Mouse (Mus musculus) cerebellum, adult 11 months (tissue): ENCODE data around the gene Myo18b.

Experiments
- DNase-seq: peaks from one replicate; pipeline ENCODE4 v3.0.0; 2022

The Myo18b gene

GRCm38 (mm10) chr5:112744571-112744970 is 151.6 kb downstream of the Myo18b start:
- peak; percentile 26 for DNase-seq

GRCm38 (mm10) chr5:112743121-112743520 is 153.0 kb downstream of the Myo18b start:
- DNase-seq: no peak

- DNase-seq: peak; percentile 50
Measured at GRCm38 (mm10) chr5:112740651-112741050, 155.5 kb downstream of the Myo18b start.

GRCm38 (mm10) chr5:112735040-112735439 is 161.1 kb downstream of the Myo18b start:
- no peak for DNase-seq

- peak; percentile 41 for DNase-seq
Measured at GRCm38 (mm10) chr5:112730604-112731003, 165.6 kb downstream of the Myo18b start.

- no peak for DNase-seq
Measured at GRCm38 (mm10) chr5:112728432-112728831, 167.7 kb downstream of the Myo18b start.

GRCm38 (mm10) chr5:112718655-112719306 is 177.4 kb downstream of the Myo18b start:
- DNase-seq: no peak

DNA sequence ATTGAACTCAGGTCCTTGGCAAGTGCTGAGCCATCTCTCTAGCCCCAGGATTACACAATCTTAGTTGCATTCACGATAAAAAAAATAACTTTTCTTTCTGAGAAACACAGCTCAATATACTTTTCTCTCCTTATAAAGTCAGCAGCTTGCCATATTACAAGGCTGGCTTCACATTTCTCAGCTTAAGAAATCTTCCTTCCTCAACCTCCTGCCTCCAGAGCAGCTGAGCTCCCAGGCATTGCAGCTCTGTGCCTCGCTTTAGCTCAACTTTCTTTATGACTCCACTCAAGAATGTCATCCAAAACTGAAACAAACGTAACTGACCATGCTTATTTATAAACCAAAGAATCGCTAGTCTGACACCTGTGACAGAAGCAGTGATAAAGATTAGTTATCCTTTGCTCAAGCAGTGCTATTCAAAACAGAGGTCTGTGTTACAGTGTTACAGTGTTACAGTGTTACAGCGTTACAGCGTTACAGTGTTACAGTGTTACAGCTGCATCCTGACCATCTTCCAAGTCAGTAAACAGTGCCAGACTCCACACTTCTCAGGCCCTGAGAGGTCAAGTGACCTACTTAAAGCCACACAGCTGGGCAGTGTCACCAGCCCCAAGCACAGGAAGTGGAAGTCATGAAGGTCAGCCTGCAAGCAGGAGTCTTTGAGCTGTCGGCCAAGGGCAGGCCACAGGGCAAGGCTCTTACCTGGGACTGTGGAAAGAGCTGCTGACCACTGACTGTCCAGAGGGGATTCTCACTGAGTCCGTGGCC is 181.3 kb downstream of the Myo18b start:
- DNase-seq: no peak

DNA sequence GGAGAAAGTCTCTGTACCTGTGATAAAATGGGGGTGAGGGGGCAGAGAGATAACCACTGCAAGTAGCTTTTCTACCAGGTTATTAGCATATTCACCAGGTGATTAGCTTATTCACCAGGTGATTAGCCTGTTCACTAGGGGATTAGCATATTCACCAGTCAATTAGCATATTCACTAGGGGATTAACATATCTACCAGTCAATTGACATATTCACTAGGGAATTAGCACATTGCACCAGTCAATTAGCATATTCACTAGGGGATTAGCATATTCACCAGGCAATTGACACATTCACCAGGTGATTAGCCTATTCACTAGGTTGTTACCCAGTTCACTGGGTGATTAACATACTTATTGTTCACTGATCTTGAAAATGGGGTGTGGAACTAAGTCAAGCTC is 186.3 kb downstream of the Myo18b start:
- DNase-seq: no peak

- DNase-seq: no peak
Measured at GRCm38 (mm10) chr5:112708441-112708840, 187.7 kb downstream of the Myo18b start.

DNA sequence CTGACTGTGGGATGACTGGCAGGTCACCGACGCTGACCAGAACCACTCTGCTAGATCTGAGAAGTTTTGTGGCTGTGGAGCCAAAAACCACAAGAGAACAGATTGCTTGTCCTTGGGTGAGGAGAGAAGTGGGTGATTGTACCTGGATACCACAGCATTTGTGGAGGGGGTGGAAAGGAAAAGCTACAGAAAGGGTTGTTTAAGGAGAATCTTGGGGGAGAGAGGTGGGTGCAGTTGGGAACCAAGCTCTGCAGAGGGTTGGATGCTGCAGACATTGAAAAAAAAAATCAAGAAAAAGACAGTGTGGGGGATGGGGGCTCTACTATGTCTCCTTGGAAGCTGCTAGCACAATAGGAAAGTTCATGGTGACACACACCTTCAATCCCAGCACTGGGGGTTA is 188.7 kb downstream of the Myo18b start:
- no peak for DNase-seq

GRCm38 (mm10) chr5:112700794-112701193 is 195.4 kb downstream of the Myo18b start:
- DNase-seq: no peak

- no peak for DNase-seq
Measured at GRCm38 (mm10) chr5:112696683-112697082, 199.5 kb downstream of the Myo18b start.

GRCm38 (mm10) chr5:112695254-112695711 is 200.9 kb downstream of the Myo18b start:
- no peak for DNase-seq

- no peak for DNase-seq
Measured at GRCm38 (mm10) chr5:112693286-112693849, 202.8 kb downstream of the Myo18b start.

DNA sequence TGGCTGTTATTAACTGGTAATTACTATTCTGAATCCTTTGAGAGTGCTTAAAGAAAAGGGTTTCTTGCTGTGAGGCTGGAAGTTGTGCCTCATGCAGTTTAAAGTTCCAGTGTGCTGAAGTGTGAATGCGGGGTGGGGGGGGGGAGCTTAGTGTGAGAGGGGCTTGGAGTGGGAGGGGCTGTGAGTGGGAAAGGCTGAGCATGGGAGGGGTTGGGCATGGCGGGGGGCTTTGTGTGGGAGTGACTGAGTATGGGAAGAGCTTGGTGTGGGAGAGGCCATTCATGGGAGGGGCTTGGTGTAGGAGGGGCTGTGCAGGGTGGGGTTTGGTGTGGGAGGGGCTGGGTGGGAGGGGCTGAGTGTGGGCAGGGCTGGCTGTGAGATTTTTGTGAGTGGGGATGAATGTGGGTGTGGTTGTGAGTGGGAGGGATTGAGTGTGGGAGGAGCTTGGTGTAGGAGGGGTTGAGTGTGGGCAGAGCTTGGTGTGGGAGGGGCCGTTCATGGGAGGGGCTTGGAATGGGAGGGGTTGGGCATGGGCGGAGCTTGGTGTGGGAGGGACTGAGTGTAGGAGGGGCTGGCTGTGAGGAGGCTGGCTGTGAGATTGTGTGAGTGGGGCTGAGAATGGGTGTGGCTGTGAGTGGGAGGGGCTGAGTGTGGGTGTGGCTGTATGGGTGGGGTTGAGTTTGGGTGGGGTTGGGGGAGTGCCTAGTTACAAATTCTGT is 208.9 kb downstream of the Myo18b start:
- no peak for DNase-seq

DNA sequence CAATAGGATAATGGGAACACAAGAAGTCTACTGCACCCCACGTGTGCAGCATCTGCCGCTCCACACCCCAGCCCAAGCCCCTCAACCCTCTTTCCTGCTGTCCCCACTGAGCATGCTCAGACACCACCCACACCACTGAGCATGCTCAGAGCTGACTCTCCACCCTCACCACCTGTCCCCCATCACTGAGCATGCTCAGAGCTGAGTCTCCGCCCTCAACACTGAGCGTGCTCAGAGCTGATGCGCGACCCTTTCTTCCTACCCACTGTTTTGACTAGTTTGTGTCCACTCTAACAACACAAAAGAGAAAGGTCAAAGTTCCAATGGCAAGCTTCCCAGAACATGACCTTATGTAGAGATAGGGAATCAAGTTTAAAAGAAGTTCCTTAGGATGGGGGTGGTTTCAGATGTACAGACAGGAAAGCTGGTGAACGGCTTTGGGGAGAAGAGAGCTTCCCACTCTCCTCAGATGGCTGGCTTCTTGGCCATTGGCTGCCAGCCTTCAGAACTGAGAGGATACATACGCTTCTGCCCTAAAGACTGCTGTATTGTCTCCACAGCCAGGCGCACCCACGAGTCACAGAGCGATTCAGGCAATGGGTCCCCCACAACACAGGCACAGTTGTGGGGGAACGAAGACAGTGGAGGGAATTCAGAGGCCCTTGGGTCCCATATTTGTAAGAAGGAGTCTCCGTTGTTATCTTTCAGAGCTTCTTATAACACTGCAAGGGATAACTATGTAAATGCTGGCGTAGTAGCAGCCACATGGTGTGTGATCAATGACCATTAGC is 209.7 kb downstream of the Myo18b start:
- DNase-seq: no peak

DNA sequence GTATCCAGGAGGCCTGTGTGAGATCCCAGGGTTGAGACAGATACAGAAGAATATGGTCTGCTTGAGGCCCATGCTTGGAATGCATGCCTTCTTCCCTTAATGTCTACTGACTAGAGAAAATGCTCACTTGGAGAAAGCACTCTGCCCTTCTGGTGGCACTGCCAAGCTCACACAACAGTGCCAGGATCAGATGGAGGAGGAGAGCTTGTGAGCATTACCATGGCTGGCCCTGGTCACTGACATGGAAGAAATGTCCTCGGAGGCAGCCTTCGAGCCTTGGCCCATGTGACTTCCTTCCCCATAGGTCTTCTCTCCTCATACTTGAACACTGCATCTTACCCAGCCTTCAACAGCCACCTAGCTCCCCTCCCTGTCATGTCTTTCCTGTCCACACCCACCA is 216.9 kb downstream of the Myo18b start:
- DNase-seq: no peak

GRCm38 (mm10) chr5:112678153-112678552 is 218.0 kb downstream of the Myo18b start:
- DNase-seq: no peak

- no peak for DNase-seq
Measured at GRCm38 (mm10) chr5:112674806-112675205, 221.4 kb downstream of the Myo18b start.

DNA sequence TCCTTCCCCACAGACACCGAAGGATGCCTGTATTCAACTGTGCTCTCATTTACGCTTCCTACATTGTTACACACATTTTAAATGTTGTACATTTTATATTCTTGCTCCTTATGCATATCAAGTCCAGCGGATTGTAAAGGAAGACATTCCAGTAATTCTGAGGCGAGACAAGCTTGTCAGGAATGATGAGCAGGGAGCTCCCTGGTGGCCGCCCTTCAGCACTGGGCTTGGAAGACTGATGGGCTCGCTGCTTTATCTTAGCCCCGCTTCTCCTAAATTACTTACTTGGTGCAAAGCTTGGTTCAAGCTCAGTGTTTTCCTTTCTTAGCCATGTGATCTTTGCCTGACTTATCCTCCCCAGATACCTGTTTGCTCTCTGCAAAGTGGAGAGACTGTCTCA is 223.7 kb downstream of the Myo18b start:
- no peak for DNase-seq

DNA sequence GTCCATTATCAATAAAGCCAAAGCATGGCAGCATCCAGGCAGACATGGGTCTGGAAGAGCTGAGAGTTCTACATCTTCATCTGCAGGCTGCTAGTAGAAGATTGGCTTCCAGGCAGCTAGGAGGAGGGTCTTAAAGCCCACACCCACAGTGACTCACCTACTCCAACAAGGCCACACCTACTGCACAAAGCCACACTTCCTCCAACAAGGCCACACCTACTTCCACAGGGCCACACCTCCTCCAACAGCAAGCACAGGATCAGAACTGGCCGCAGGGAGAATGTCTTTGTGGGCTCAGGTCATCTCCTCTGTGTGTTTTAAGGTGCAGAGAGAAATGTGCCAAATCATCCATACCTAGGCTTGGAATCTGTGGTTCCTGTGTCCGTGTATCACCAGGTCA is 224.2 kb downstream of the Myo18b start:
- DNase-seq: no peak

- no peak for DNase-seq
Measured at GRCm38 (mm10) chr5:112667153-112667552, 229.0 kb downstream of the Myo18b start.
